Mouse (Mus musculus) forebrain, embryonic 10.5 days (tissue): ENCODE measurements around the gene Vmo1. TPM values are rescaled to one million over a fixed set of nuclear protein-coding genes. Genes with fewer than 3 reads are reported as not detected.
"Not testable (repeated sequence)": the region's sequence is repeated elsewhere in the genome, so short reads cannot be mapped to it uniquely, and the experiment has no call there.

ENCODE experiments used
- DNase-seq: peaks from one replicate; pipeline ENCODE4 v3.0.0-alpha.2; 2017; ENCODE audit warnings: low spot score; ENCODE audit errors: extremely low spot score
- H3K27ac ChIP-seq: fragments of 300-500 bp; sonication (generic); 2 replicates; pipeline ENCODE4 v1.5.1; 2016; ENCODE audit warnings: mild to moderate bottlenecking
- H3K27me3 ChIP-seq: fragments of 300-500 bp; sonication (generic); 2 replicates; pipeline ENCODE4 v1.6.1; 2016; ENCODE audit warnings: mild to moderate bottlenecking; ENCODE audit not compliant: poor library complexity, severe bottlenecking
- H3K36me3 ChIP-seq: fragments of 300-500 bp; sonication (generic); replicated peaks from 2 replicates; pipeline ENCODE4 v1.6.1; 2016; ENCODE audit warnings: mild to moderate bottlenecking, moderate library complexity
- H3K4me1 ChIP-seq: fragments of 300-500 bp; sonication (generic); 2 replicates; pipeline ENCODE4 v1.6.1; 2016
- H3K4me3 ChIP-seq: fragments of 300-500 bp; sonication (generic); 2 replicates; pipeline ENCODE4 v1.5.1; 2016; ENCODE audit warnings: mild to moderate bottlenecking, moderate library complexity
- H3K9me3 ChIP-seq: fragments of 300-500 bp; sonication (generic); 2 replicates; pipeline ENCODE4 v1.6.1; 2016; ENCODE audit warnings: mild to moderate bottlenecking, moderate library complexity
- WGBS: fragments of 180-500 bp; shearing (Covaris S2); methylation state at CpG from one replicate; pipeline ENCODE4 v1.1.7; 2016; 5-methylcytosine and 5-hydroxymethylcytosine counted together
- polyA plus RNA-seq: library from polyadenylated mRNA; unstranded; fragments of >200 nt; fragmentation: Nextera tagmentation; extraction: Ambion mirVana; gene quantifications from 2 replicates; pipeline ENCODE4 v1.2.1, GENCODE M21; 2016

Gene Vmo1
- polyA plus RNA-seq, 1 experiment from 2014 or later = 0.22 TPM

DNA sequence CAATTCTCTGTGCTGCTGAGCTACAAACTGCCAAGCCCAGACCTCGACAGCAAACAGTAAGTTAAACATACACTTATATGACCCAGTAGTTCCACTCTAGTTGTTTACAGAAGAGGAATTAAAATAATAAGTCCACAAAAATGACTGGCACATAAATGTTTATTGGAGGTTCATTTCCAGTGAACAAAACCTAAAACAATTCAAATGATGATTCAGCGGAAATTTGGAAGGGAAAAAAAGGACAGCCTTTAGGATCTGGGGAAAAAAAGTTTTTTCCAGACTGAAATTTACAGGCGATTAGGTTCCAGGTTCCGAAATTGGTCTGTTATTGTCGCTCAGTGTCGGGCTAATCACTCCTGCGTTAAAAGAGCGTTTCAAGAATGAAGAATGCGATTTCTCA, 25.0 kb upstream of the Vmo1 start:
- 24% methylated on average over 9 of the region's 9 CpGs for WGBS
- no peaks in the 10 kb centered on the region for H3K36me3 ChIP-seq
- peaks cover 16% of the 10 kb centered on the region for H3K4me1 ChIP-seq
- peaks cover 41% of the 10 kb centered on the region for H3K27me3 ChIP-seq
- H3K4me3 ChIP-seq = peak overlapping the region; percentile 71
- H3K9me3 ChIP-seq = no peaks in the 10 kb centered on the region
- H3K27ac ChIP-seq = peak overlapping the region; percentile 84
- no peak for DNase-seq

DNA sequence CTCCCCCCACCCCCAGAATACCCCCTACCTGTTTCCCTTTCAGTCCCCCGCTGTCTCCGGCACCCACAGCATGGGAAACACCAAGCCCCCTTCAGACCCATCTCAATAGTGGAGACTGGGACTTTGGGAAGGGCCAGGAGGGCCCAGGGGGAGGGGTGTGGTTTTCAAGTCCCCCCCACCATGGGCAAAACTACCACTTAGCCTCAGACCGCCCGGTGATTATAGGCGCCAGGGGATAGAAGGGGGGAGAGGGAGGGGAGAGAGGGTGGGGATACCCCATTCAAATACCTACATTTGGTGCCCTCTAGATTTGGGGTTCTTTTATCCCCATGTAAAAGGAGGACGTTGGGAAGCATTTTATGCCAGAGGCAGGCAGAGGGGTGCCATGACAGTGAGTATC, 18.4 kb upstream of the Vmo1 start, which contains the start of gene Gm40193:
Gm40193 (minus strand) TSS at position 101 of the 400 bp plus-strand sequence.
- H3K4me3 ChIP-seq = no peak within 1 kb of the TSS
- H3K27ac ChIP-seq = no peak within 1 kb of the TSS
- no peaks in the 10 kb centered on the region for H3K9me3 ChIP-seq
- WGBS = 75% methylated on average over 6 of the region's 6 CpGs
- DNase-seq = no peak
- peaks cover 19% of the 10 kb centered on the region for H3K36me3 ChIP-seq
- H3K4me1 ChIP-seq = no peaks in the 10 kb centered on the region
- no peaks in the 10 kb centered on the region for H3K27me3 ChIP-seq

DNA sequence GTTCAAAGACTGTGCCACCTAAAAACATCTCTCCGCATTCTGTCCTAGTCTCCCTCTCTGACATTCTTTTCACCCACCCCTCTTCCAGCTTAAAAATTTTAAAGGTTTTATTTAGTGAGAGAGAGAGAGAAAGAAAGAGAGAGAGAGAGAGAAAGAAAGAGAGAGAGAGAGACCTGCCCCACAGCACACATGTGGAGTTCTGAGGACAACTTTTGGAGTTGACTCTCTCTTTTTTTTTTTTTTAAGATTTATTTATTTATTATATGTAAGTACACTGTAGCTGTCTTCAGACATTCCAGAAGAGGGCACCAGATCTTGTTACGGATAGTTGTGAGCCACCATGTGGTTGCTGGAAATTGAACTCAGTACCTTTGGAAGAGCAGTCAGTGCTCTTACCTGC, 16.6 kb upstream of the Vmo1 start:
- H3K27ac ChIP-seq, H3K4me3 ChIP-seq, H3K9me3 ChIP-seq, DNase-seq, H3K27me3 ChIP-seq, H3K4me1 ChIP-seq: not testable (repeated sequence)
- peaks cover 37% of the 10 kb centered on the region for H3K36me3 ChIP-seq
- WGBS = 79% methylated on average over 2 of the region's 2 CpGs

DNA sequence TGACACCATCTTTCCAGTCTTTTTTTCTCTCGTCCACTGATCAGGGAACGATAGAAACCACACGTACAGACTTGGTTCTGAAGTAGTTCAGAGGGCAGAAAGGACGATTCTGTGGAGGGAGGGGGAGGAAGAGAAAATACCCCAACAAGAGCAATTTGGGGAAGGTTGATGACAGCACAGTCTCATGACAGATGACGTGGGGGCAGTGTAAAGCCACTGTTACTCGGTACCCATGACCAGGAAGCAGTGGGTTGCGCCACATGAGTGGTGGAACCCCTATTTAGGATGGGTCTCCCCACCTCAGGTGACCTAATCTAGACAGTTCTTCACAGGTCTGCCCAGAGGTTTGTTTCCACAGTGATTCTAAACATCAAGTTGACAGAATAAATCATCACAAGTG, 14.2 kb upstream of the Vmo1 start:
- no peak for DNase-seq
- H3K4me3 ChIP-seq = no peak overlapping the region
- H3K4me1 ChIP-seq = peaks cover 15% of the 10 kb centered on the region
- no peaks in the 10 kb centered on the region for H3K27me3 ChIP-seq
- WGBS = 92% methylated on average over 7 of the region's 7 CpGs
- peaks cover 40% of the 10 kb centered on the region for H3K36me3 ChIP-seq
- H3K9me3 ChIP-seq = no peaks in the 10 kb centered on the region
- no peak overlapping the region for H3K27ac ChIP-seq

DNA sequence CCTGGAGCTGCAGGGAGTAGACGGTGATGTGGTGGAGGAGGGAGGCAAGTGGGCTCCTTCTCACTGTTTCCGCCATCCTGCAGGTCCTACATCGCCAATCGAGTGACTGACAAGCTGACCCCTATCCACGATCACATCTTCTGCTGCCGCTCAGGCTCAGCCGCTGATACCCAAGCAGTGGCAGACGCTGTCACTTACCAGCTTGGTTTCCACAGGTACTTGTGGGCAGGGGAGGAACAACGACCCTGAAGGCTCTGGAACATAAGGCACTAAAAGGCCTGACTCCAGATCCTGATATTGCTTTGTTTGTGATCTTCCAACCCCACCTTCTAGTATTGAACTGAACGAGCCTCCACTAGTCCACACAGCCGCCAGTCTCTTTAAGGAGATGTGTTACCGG, 11.8 kb upstream of the Vmo1 start:
- 93% methylated on average over 12 of the region's 12 CpGs for WGBS
- Histone ChIP-seq H3K27ac (peak overlapping the region; percentile 91; the same call in 1 of the 2 replicates), H3K4me1 (peaks cover 15% of the 10 kb centered on the region), H3K9me3 (no peaks in the 10 kb centered on the region), H3K4me3 (peak overlapping the region; percentile 81), H3K27me3 (no peaks in the 10 kb centered on the region), H3K36me3 (peaks cover 40% of the 10 kb centered on the region)
- DNase-seq = no peak

DNA sequence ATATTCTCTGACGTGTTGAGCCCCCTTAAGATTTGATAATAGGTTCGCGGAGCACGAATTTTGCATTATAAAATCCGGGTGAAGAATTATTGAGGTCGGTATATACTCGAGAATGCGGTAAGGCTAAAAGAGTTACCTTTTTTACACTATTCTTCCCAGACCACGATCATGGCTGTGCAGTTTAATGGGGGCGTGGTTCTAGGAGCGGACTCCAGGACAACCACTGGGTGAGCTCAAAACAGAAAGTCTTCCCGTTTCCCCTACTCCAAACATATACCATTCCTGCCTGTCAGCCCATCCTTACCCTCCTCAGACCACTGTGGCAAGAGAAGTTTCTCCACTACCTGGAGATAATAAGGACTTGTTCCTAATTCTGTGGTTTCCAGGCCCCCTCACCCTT, 11.3 kb upstream of the Vmo1 start:
- no peak for DNase-seq
- H3K4me1 ChIP-seq = peaks cover 15% of the 10 kb centered on the region
- peak overlapping the region; percentile 81 for H3K4me3 ChIP-seq
- no peaks in the 10 kb centered on the region for H3K9me3 ChIP-seq
- H3K27me3 ChIP-seq = peaks cover 3% of the 10 kb centered on the region
- 3% methylated on average over 12 of the region's 12 CpGs for WGBS
- peak overlapping the region; percentile 91 for H3K27ac ChIP-seq
- peaks cover 40% of the 10 kb centered on the region for H3K36me3 ChIP-seq

DNA sequence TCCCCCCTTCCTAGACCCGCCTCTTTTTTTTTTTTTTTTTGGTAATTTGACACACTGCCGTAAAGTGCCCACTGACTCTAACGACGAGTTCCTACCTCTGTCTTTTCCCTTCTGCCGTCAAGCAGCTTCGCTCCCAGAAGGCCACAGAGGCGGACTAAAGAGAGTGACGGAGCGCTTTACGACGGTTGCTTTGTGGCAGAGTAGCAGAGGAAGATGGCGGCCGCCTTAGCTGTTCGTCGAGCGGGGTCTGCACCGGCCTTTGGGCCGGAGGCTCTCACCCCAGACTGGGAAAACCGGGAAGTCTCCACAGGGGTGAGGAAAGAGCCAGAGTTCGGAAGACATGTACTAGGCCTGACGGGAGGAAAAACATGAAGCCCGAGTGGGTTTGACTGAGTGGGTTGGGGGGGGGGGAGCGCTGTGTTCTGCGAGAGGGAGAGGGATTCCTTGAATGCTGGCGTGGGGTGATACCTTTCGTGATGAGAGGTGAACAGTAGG, 10.8 kb upstream of the Vmo1 start, which contains the start of gene Psmb6:
Psmb6 (plus strand) TSS at position 184 of the 495 bp plus-strand sequence.
- Histone ChIP-seq H3K27ac (peak within 1 kb of the TSS; percentile 91), H3K27me3 (peaks cover 8% of the 10 kb centered on the region), H3K4me3 (peak within 1 kb of the TSS; percentile 81), H3K36me3 (peaks cover 40% of the 10 kb centered on the region), H3K4me1 (peaks cover 20% of the 10 kb centered on the region), H3K9me3 (no peaks in the 10 kb centered on the region)
- peak; percentile 93 for DNase-seq
- under 1% methylated on average over 26 of the region's 26 CpGs for WGBS

DNA sequence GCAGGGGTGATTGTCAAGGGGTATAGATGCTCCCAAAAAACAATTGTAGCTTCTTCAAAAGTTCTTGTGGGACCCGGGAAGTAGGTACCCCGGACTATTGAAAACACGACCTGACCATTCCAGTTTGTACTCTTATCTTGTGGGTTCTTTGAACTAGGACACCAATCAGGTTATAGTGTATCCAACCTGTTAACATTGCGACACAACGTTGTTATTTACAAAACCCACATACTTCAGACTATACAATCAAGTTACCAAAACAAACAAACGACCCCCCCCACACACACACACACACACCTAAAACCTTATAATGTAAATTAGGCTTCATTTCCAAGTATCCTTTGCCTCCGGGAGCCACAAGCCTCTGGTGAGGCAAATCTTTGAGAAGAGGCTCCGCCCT, 10.4 kb upstream of the Vmo1 start:
- H3K27me3 ChIP-seq = peaks cover 12% of the 10 kb centered on the region
- peak overlapping the region; percentile 54 for H3K27ac ChIP-seq
- DNase-seq = no peak

DNA sequence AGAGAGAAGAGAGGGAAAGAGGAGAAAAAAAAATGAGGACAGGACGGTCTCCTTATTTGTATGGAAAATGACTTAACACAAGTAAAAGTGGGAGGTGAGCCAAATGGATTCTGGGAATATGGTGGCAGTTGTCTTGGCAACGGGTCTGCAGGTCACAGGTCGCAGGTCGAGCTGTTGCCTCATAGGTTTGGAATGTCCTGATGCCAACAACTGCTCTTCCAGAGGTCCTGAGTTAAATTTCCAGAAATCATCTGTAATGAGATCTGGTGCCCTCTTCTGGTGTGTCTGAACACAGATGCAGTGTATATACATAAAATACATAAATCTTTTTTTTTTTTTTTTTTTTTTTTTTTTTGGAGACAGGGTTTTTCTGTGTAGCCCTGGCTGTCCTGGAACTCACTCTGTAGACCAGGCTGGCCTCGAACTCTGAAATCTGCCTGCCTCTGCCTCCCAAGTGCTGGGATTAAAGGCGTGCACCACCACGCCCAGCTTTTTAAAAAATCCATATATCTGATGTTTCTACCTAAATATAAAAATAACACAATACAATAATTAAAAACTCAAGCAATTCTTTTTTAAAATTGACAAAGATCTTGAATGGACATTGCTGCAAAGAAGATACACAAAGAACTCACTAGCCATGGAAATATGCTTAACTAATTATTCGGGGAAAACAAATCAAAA, 9.0 kb upstream of the Vmo1 start:
- H3K4me1 ChIP-seq = peaks cover 33% of the 10 kb centered on the region
- not testable (repeated sequence) for H3K9me3 ChIP-seq, DNase-seq, H3K4me3 ChIP-seq, H3K27ac ChIP-seq
- peaks cover 27% of the 10 kb centered on the region for H3K36me3 ChIP-seq
- 89% methylated on average over 8 of the region's 8 CpGs for WGBS
- H3K27me3 ChIP-seq = peaks cover 23% of the 10 kb centered on the region

More for the DNA sequence above, 10.4 kb upstream of the Vmo1 start:
- 7% methylated on average over 8 of the region's 8 CpGs for WGBS
- H3K4me1 ChIP-seq = peaks cover 25% of the 10 kb centered on the region
- H3K4me3 ChIP-seq = peak overlapping the region; percentile 81
- H3K9me3 ChIP-seq = no peaks in the 10 kb centered on the region
- peaks cover 39% of the 10 kb centered on the region for H3K36me3 ChIP-seq

DNA sequence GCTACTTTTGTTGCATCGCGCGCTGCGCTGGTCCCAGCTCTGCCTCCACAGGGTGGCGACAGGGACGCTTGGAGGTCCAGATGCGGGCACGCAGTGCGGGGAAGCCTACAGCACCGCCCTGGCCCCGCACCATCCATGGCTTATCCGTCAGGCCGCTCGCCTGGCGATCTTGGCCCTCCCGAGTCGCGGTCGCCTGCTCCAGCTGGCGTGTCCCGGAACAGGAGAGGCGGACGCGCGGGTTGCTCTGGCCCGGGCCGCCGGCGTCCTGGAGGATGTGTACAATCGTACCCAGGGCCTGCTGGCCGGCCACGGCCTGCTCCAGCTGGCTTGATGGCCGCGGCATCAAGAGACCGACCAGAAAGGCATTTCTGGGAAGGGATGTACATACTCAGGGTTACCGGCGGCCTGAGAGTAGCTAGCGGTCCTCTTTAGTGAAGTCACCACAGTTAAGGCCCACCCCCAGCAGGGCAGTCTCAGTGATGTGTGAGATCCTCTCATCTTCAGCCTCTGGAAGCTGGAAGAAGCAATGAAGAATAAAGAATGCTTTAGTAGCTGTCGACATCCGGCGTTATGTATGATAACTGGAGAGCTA, 5.9 kb upstream of the Vmo1 start:
- Histone ChIP-seq H3K36me3 (no peaks in the 10 kb centered on the region), H3K27ac (peak overlapping the region; percentile 82), H3K4me1 (peaks cover 22% of the 10 kb centered on the region), H3K4me3 (peak overlapping the region; percentile 42), H3K27me3 (peaks cover 23% of the 10 kb centered on the region), H3K9me3 (no peaks in the 10 kb centered on the region)
- WGBS = 14% methylated on average over 41 of the region's 41 CpGs
- peak; percentile 47 for DNase-seq

DNA sequence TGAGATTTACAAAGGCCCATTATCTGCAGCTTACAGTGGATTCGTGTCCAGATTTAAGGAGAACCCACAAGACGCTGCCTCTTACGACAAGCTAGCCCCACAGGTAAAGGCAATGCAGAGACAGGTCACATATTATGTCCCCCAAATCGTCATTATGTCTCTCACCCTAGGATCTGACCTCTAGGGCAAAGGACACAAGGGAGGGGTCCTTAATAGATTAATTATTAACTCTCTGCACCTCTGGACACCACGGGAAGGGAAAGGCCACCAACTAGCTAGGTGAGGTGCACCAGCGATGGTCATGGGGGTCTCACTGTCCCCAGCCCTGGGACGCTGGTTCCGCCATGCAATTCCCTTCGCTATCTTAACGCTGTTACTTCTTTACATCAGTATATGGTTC, 4.5 kb upstream of the Vmo1 start, which contains the start of gene Gltpd2:
Gltpd2 (plus strand) TSS at position 274 of the 400 bp plus-strand sequence.
- Histone ChIP-seq H3K9me3 (no peaks in the 10 kb centered on the region), H3K36me3 (no peaks in the 10 kb centered on the region), H3K4me1 (peaks cover 18% of the 10 kb centered on the region), H3K27ac (peak within 1 kb of the TSS; percentile 82), H3K27me3 (peaks cover 23% of the 10 kb centered on the region), H3K4me3 (peak within 1 kb of the TSS; percentile 42)
- no peak for DNase-seq
- 82% methylated on average over 10 of the region's 10 CpGs for WGBS

DNA sequence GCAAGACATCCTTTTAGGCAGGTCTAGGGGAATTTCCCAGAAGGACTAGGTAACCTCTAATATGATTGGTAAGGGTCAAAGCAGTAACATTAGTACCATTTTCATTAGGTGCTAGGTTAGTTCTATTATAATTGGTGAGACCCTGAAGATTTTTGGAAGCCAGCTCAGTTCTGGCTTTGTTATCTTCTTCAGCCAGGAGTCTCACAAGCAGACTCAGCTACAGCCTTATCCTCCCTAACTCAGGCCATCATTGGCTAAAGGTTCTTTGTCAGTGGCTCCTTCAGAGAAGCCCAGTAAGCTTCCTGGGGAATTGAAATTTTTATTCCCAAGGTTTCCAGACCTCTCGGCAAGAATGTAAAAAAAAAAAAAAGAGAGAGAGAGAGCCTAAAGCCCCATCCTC, 4.0 kb upstream of the Vmo1 start:
- Histone ChIP-seq H3K9me3 (no peaks in the 10 kb centered on the region), H3K4me3 (no peak overlapping the region), H3K36me3 (no peaks in the 10 kb centered on the region), H3K27ac (no peak overlapping the region), H3K27me3 (peaks cover 23% of the 10 kb centered on the region), H3K4me1 (peaks cover 21% of the 10 kb centered on the region)
- no peak for DNase-seq
- 67% methylated on average over 1 of the region's 1 CpGs for WGBS

DNA sequence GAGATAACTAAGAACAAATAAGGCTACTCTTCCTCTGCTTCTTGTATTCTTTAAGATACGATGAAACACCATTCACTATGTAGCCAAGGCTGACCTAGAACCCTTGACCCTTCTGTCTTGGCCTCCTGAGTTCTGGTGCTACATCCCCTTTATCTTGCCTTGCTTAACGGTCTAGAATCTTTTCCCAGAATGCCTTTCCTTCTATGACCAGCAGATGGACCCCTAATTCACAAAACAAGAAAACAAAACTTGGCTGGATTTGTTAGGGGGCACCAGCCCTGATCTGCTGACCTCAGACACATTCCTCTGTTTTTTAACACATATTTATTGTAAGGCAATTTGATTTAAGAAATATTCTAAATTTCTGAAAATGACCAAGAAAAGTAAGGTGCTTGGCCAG, 1.9 kb upstream of the Vmo1 start:
- H3K4me1 ChIP-seq = peaks cover 27% of the 10 kb centered on the region
- WGBS = 32% methylated on average over 2 of the region's 2 CpGs
- no peak overlapping the region for H3K4me3 ChIP-seq

More for the DNA sequence above, 1.9 kb upstream of the Vmo1 start:
- Histone ChIP-seq H3K27ac (no peak overlapping the region), H3K27me3 (peaks cover 23% of the 10 kb centered on the region), H3K9me3 (no peaks in the 10 kb centered on the region), H3K36me3 (no peaks in the 10 kb centered on the region)
- no peak for DNase-seq
